Mouse (Mus musculus) heart, postnatal 0 days (tissue): ENCODE results near the gene Alpl. TPM values are rescaled to one million over a fixed set of nuclear protein-coding genes. Genes with fewer than 3 reads are reported as not detected.

Experiments used
- ATAC-seq: fragments of 200-750 bp; cut with Nextera tagmentation; 2 replicates; pipeline ENCODE4 v1.8.0; 2017; ENCODE audit warnings: low read depth, moderate number of reproducible peaks, moderate library complexity; ENCODE audit not compliant: insufficient read depth
- DNase-seq: peaks from one replicate; pipeline ENCODE4 v3.0.0-alpha.2; 2016; ENCODE audit warnings: low spot score
- H3K27ac ChIP-seq: fragments of 300-500 bp; sonication (generic); 2 replicates; pipeline ENCODE4 v1.5.1; 2014; ENCODE audit warnings: low read depth, mild to moderate bottlenecking
- H3K27me3 ChIP-seq: fragments of 300-500 bp; sonication (generic); 2 replicates; pipeline ENCODE4 v1.6.1; 2014; ENCODE audit warnings: low read length, mixed read lengths; ENCODE audit not compliant: control insufficient read depth, insufficient read depth
- H3K36me3 ChIP-seq: fragments of 300-500 bp; sonication (generic); replicated peaks from 2 replicates; pipeline ENCODE4 v1.6.1; 2014; ENCODE audit warnings: low read length, mixed read lengths; ENCODE audit not compliant: control insufficient read depth, insufficient read depth
- H3K4me1 ChIP-seq: fragments of 300-500 bp; sonication (generic); 2 replicates; pipeline ENCODE4 v1.6.1; 2014; ENCODE audit warnings: antibody characterized with exemption; ENCODE audit not compliant: control insufficient read depth, insufficient read depth
- H3K4me2 ChIP-seq: fragments of 300-500 bp; sonication (generic); 2 replicates; pipeline ENCODE4 v1.6.1; 2014; ENCODE audit warnings: low read depth, mild to moderate bottlenecking, low read length, moderate library complexity
- H3K4me3 ChIP-seq: fragments of 300-500 bp; sonication (generic); 2 replicates; pipeline ENCODE4 v1.5.1; 2014; ENCODE audit warnings: low read depth, low read length
- H3K9ac ChIP-seq: fragments of 300-500 bp; sonication (generic); replicated peaks from 2 replicates; pipeline ENCODE4 v1.6.1; 2014; ENCODE audit warnings: low read depth, low read length, mixed read lengths
- H3K9me3 ChIP-seq: fragments of 300-500 bp; sonication (generic); replicated peaks from 2 replicates; pipeline ENCODE4 v1.6.1; 2016; ENCODE audit warnings: low read length; ENCODE audit not compliant: control insufficient read depth
- CTCF ChIP-seq: IDR thresholded peaks from 2 replicates; pipeline ENCODE4 v1.5.1; 2016; ENCODE audit warnings: antibody characterized with exemption, control low read depth, low read depth
- EP300 ChIP-seq: IDR thresholded peaks from 2 replicates; pipeline ENCODE4 v1.6.1; 2016; ENCODE audit warnings: antibody characterized with exemption, low read depth
- WGBS: fragments of 180-500 bp; shearing (Covaris S2); extraction: QIAGEN DNeasy Blood & Tissue Kit; methylation state at CpG from one replicate; pipeline ENCODE4 v1.1.7; 2014; 5-methylcytosine and 5-hydroxymethylcytosine counted together
- polyA plus RNA-seq: library from polyadenylated mRNA; unstranded; fragments of >200 nt; fragmentation: Nextera tagmentation; extraction: Ambion mirVana; gene quantifications from 2 replicates; pipeline ENCODE4 v1.2.1, GENCODE M21; 2015
- total RNA-seq: library from RNA; depleted of rRNA; stranded (reverse); fragments of >200 nt; gene quantifications from 2 replicates; pipeline ENCODE4 v1.2.3, GENCODE M21; 2014; ENCODE audit warnings: low replicate concordance

Gene Alpl
- total and polyA plus RNA-seq, 2 experiments from 2014 or later = 2.3 to 2.4 TPM

DNA sequence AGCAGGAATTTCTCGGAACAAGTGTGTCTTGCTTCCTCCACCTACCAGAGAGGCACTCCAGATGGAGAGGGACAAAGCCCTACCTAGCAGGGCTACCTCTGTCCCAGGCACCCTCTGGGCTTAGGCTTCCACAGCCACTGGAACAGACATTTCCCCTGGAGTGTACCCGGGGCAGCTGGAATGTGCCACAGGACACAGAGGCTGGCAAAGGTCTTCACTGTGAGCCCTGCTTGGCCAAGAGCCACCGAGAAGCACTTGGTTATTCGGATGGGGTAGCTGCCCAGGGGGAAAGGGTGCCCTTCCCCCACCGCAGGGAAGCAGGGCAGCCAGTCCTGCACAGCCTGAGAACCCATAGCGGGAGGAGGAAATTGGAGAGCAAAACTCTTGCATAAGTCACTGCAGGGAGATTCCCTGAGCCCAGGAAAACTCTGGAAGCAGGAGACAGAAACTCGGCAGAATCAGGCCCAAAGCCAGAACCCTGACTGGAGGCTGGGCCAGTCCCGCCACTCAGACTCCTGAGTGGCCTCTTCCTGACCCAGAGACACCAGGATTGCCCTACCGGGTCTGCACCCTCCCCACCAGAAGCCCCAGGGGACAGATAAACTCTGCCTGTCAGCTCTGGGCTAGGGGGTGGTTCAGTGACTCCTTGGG, 12.5 kb downstream of the Alpl start:
- Histone ChIP-seq H3K4me3 (no peak overlapping the region), H3K4me2 (no peak overlapping the region), H3K27ac (no peak overlapping the region), H3K4me1 (peaks cover 12% of the 10 kb centered on the region), H3K9me3 (no peaks in the 10 kb centered on the region), H3K36me3 (no peaks in the 10 kb centered on the region), H3K9ac (no peak overlapping the region), H3K27me3 (no peaks in the 10 kb centered on the region)
- TF ChIP-seq EP300 = no peak
- TF ChIP-seq CTCF = no peak
- ATAC-seq (peak; percentile 59), DNase-seq (peak; percentile 22)
- 26% methylated on average over 9 of the region's 9 CpGs for WGBS

DNA sequence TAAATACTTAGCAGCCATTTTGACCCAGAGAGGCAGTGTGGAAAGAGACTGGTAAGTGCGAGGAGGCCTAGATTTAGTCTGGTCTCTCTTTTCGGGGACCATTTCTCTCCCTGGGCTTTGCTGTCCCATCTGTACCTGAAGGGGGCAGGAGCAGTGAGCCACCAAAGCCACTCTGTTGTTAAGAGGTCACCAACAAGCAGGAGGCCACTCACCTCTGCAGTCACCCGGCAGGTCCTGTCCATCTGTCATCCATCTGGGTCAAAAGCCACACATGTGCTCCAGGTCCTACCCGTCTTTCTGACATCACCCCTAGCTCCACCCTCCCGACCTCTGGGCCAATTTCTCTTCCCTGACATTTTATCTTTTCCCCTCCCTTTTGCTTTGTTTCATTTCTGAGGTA, 14.2 kb downstream of the Alpl start:
- H3K9ac ChIP-seq = no peak overlapping the region
- H3K4me1 ChIP-seq = peaks cover 12% of the 10 kb centered on the region
- H3K4me3 ChIP-seq = no peak overlapping the region
- no peak overlapping the region for H3K27ac ChIP-seq
- no peaks in the 10 kb centered on the region for H3K36me3 ChIP-seq
- no peaks in the 10 kb centered on the region for H3K27me3 ChIP-seq
- WGBS = 80% methylated on average over 5 of the region's 5 CpGs
- TF ChIP-seq CTCF = no peak
- no peak for TF ChIP-seq EP300
- ATAC-seq (no peak), DNase-seq (no peak)
- no peaks in the 10 kb centered on the region for H3K9me3 ChIP-seq
- H3K4me2 ChIP-seq = no peak overlapping the region

DNA sequence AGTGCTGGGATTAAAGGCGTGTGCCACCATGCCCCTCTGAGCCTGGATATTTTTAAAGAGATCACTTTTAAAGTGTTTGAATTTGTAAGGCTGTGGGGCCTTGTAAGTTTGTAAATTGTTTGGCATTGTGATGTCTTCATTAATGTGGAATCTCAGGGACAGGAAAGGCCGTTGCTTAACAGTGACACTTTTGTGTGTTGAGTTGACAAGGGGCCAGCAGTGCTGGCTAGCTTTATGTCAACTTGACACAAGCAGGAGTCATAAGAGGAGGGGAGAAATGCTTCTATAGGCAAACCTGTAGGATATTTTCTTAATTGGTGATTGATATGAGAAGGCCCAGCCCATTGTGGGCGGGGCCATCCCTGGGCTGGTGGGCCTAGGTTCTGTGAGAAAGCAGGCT, 15.2 kb downstream of the Alpl start:
- no peaks in the 10 kb centered on the region for H3K27me3 ChIP-seq
- H3K4me3 ChIP-seq = no peak overlapping the region
- peaks cover 12% of the 10 kb centered on the region for H3K4me1 ChIP-seq
- no peaks in the 10 kb centered on the region for H3K36me3 ChIP-seq
- H3K4me2 ChIP-seq = no peak overlapping the region
- no peak overlapping the region for H3K27ac ChIP-seq
- DNase-seq = no peak
- 54% methylated on average over 3 of the region's 3 CpGs for WGBS
- H3K9me3 ChIP-seq = no peaks in the 10 kb centered on the region
- no peak for TF ChIP-seq EP300
- TF ChIP-seq CTCF = no peak
- H3K9ac ChIP-seq = no peak overlapping the region
- ATAC-seq = no peak

DNA sequence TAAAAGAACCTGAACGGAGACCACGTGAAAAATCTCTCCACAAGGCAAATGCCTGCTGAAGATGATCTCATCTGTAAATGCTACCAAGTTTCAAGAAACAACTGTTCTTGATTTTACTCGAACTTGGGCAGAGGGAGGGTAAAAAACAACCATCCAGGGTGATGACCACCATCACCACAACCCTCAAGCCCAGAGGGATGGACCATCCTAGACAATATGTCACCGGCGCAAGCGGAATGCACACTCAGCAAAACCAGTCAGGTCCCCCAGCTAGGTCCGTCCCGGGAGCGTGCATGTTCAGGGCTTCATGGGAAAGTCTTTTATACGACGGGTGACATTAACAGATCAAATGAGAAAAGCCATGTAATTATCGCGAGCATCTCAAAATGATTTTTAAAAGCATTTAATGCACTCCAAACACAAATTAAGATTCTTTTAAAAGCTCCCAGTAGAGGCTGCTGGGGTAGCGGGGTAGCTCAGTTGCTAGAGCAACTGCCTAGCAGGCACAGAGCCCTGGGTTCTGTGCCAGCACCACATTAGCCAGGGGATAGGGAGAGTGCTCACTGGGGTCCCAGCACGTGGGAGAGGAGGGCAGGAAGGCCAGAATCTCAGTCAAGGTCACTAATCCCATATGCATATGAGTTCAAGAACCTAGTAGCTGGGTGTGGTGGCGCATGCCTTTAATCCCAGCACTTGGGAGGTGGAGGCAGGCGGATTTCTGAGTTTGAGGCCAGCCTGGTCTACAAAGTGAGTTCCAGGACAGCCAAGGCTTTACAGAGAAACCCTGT, 17.6 kb downstream of the Alpl start:
- H3K4me1 ChIP-seq = peaks cover 3% of the 10 kb centered on the region
- no peaks in the 10 kb centered on the region for H3K9me3 ChIP-seq
- H3K4me2 ChIP-seq = no peak overlapping the region
- WGBS = 77% methylated on average over 17 of the region's 17 CpGs
- ATAC-seq (no peak), DNase-seq (no peak)
- no peaks in the 10 kb centered on the region for H3K36me3 ChIP-seq
- H3K27me3 ChIP-seq = no peaks in the 10 kb centered on the region
- TF ChIP-seq EP300 (no peak), CTCF (no peak)
- H3K9ac ChIP-seq = no peak overlapping the region
- H3K4me3 ChIP-seq = no peak overlapping the region
- H3K27ac ChIP-seq = no peak overlapping the region

DNA sequence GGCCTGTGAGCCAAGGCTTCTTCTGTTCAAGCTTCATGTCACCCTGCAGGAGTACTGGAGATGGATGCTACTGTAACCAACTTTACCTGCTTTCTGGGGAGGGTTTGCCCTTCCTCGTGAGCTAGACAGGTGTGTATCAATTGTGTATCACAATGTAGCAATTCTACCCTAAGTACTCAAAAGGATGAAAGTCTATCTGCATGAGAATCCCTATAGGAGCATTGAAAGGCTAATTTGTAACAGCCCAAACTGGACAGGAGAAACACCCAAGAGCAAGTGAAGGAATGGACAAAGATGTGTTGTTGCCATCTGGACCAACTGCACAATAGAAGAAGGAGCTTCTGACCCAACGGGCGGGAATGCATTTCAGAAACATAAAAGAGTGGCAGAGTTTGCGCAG, 18.3 kb downstream of the Alpl start:
- DNase-seq = no peak
- TF ChIP-seq CTCF = no peak
- TF ChIP-seq EP300 = no peak
- WGBS = 84% methylated on average over 4 of the region's 4 CpGs
- Histone ChIP-seq H3K9ac (no peak overlapping the region), H3K36me3 (no peaks in the 10 kb centered on the region), H3K4me2 (no peak overlapping the region), H3K4me3 (no peak overlapping the region), H3K27me3 (no peaks in the 10 kb centered on the region), H3K27ac (no peak overlapping the region), H3K9me3 (no peaks in the 10 kb centered on the region), H3K4me1 (no peaks in the 10 kb centered on the region)
- no peak for ATAC-seq
